Mouse (Mus musculus) cerebellum, postnatal 25 days (tissue): Measurements from ENCODE around the gene Hdgfl3.

ENCODE experiments used
- DNase-seq, 2 experiments: peaks; one replicate each; pipeline ENCODE4 v3.0.0; 2021; ENCODE audit warnings: mixed read lengths in 2 of 2

The Hdgfl3 gene

DNA sequence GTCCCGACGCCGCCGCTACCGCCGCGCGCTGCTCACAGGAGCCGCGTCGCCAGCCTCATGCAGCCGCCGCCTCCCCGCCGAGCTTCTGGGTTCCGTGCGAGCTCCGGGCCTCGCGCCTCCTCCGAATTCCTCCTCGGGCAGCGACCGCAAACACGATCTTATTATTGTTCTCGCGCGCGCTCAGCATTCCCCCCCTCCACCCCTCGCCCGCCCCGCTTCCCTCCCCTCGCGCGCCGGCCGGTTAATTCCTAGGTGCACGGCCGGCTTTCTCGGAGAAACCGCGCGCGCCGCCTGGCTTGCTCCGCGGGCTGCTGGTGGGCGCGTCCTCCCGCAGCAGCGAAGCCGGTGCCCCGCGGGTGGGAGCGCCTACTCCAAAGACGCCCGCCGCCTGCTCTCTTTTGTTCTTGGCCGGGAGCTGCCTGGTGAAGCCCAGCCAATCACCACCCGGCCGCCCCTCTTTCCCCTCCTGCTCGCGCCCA is at the start of gene Hdgfl3:
Gene Hdgfl3 (minus strand): TSS at position 207 of the 479 bp plus-strand sequence.
- peak in 1 of 2 experiments; percentile 91 for DNase-seq

DNA sequence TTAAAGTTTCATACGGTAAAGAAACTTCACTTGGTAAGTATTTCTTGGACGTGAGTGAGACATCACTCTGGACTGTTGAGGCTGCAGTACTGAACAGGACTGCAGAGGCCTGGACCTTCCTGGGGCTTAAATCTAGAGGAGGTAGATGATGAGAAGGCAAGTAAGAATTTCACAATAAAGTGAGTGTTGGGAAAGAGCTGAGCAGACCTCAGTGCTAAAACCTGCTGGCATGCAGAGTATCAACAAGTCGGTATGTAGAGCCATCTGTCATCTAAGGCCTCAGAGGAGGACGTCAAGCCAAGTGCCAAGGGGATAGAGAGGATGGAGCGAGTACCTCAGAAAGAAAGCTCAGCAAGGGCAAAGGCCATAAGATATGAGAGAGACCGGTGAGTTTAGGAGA is 49.4 kb upstream of the Hdgfl3 start:
- DNase-seq, result no peak

DNA sequence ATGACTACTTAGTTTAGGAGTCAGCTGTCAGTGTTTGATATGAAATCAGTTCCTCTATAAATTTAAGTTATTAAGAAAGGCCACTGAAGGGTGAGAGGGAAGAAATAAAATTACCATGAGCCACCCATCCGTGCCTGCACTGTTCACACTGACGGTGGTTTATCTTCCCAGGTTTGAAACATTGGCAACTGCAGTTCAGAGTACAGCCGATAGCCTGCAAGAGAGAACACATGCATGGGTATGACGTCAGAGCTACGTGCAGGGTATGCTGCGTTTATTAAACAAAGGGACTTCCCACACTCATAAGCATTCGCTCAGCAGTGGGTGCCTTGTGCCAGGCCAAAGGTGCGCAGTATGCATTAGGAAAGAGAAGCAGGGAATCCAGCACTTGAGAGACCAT is 44.0 kb upstream of the Hdgfl3 start:
- no peak for DNase-seq

DNA sequence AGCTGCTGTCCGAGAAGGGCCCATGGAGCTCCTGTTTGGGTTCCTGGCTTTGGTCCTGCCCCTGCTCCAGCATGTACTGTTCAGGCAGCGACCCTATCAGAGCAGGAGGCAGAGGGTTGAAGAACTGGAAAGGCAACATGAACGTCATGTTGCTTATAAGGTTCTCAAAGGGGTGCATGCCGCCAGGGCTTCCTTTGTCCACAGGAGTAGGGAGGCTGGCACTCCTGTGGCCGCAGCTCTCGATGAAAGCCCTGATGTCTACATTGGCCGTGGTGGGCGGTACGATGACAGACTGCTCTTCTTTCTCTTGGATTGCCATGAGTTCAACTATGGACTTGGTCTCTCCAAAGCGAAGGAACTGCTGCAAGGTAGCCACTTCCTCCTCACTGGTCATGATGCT is 40.3 kb upstream of the Hdgfl3 start:
- no peak for DNase-seq

DNA sequence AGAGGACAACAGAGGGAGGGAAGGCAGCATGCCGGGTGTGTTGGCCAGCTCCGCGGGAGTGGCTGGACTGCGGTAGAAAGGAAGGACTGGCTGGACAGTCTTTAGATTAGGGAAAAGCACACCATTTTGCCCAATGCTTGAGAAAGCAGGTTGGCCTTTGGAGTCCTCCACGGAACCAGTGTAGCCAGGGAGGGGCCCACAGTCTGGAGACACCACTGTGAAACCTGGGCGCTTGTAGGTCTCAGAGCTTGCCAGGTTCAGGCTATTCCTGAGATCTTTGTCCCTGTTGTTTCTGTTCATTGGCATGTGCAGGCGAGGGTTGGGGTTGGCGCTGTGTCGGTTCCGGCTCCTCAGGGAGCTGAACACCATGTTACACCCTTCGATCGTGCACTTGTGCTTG is 39.7 kb upstream of the Hdgfl3 start:
- DNase-seq, result no peak

DNA sequence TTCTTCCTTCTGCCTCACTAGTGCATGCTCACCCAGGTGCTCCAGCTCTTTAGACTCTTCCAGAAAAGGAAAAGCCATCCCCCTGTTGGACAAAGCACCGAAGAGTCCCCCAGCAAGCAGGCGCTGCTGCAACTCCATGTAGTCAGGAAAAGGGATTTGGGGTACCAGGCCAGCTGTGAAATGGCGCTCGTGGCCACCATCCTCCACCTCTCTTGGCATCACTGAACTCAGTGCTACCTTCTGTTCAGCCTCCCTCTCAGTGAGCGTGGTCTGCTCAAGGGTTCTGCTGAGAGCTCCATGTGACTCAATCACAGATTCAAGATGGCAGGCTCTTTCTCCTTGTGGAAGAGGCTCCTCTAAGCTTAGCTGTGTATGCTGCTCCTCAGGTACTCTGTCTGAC is 39.1 kb upstream of the Hdgfl3 start:
- no peak for DNase-seq

DNA sequence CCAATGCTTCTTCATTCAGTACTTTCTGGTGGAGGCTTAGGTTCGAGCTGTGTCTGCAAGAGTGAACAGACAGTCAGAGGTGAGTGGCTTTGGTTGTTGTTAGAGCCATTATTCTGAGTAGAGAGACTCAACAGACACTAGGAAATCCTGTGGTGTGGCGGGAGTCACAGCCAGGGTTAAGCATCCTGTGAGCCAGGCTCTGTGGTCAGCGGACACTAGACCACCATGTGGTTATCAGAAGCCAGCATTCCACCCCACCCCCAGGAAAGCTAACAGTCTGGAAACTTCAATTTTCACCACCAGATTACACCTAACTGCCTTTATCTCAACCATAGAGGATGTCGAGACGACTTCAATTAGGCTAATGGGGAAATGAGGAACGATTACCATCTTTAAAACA is 34.7 kb upstream of the Hdgfl3 start:
- no peak for DNase-seq

DNA sequence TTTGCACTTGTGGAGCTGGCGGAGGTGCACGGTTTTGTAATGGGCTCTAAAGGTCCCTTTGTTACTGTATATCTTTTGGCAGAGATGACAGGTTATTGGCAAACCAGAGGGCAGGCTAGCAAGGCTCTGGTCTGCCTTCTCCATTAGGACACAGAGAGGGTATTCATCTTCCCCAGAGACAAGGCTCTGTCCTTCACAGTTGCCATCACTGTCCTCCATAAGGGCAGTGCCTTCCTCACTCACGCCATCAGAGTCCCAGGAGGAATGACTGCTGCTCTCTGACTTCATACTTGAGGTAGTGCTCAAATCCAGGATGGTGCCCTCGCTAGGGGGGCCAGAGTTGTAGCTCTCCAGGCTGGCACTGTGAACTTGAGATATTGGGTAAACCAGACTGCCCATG is 34.2 kb upstream of the Hdgfl3 start:
- no peak for DNase-seq

DNA sequence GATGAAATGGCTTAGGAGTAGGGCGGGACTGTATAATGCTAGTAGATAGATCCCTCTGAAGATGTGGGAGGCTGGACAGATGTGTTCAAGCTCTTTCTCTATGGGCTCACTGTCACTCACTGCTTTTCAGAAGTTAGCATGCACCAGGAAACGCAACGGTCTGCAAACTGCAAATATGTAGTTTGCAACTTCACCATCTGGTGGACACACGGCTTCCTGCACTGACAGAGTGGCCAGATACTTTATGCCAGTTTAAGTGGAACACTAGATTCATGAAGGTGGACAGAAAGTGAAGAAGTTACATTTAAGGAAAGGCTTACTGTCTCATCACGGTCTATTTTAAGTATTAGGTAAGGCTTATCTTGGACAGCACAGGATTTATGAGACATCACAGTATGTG is 31.9 kb upstream of the Hdgfl3 start:
- no peak for DNase-seq

DNA sequence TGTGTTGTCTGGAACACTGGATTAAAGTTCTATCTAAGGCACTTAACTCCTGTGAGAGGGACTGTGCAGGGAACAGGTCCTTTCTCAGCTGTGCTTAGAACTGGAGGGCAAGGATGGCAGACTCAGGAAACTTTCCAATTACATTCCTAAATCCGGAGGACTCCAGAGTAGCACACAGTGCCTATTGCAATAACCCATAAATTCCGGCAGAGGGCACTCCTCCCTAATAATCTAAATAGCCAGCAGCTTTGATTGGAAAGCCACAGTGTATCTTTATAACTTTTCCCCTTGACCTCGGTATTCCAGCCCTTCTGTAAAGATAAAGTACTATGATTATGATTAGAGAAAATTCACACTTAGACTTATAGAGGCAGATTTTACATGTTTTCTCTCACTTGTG is 25.4 kb upstream of the Hdgfl3 start:
- peak; percentile 14 to 39 for DNase-seq

DNA sequence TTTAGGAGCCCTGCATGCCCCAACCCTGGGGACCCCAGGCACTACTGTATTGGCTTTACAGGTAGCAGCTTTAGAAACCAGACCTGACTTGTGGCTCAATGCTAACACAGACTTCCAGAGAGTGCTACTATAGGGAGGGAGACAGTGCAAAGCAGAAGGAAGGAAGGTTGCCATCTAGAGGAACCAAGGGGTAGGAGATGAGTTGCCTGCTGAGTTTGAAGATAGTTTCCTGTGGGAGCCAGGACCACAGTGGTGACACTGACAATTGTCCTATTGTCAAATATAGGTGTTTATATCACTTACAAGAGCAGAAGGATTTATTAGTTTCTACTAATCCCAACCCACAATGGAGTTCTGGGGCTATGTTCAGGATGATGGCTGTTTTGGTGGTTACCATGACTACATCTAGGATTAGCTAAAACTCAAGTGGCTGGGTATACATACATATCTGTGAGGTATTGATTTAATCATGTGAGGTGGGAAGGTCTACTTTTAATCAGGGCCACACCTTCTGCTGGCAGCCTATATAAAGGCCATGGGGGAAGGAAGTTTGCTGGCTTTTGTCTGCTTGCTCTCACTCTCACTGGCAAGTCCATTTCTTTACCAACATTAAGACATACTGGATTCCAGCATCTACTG is 20.1 kb upstream of the Hdgfl3 start:
- no peak for DNase-seq

DNA sequence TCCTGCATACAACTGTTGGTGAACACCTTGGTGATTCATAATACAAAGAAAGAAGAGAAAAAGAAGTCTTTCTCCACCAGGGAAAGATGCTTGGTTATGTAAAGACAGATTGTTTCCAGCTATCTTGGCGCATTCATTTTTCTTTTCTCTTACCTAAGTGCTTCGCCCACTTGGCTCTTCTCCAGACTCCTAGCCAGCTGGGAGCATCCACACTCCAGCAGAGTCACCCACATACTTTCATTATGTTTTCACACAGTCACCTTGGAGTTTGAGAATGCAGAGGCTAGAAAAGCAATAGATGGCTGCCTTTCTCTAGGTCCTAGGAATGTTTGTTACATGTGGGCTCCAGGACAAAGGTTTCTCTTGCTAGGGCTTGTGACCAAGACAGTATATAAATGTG is 16.2 kb upstream of the Hdgfl3 start:
- no peak for DNase-seq

DNA sequence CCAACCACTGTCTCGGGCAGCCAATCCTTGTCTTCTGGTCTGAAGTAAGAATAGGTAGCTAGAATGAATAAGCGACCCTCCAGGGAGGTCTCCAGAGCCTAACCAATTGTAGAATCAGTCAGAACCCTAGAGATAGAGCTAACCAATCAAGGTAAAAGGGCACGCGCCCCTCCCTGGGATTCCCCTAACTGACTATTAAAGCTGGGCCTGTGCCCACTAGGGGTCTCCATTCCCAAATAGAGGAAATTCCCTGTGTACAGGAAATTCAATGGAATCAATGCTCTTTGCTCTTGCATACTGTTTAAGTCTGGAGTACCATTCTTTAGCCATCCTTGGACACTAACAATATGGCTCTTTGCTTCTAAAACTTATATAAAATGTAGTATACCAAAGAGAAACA is 11.1 kb upstream of the Hdgfl3 start:
- no peak for DNase-seq

DNA sequence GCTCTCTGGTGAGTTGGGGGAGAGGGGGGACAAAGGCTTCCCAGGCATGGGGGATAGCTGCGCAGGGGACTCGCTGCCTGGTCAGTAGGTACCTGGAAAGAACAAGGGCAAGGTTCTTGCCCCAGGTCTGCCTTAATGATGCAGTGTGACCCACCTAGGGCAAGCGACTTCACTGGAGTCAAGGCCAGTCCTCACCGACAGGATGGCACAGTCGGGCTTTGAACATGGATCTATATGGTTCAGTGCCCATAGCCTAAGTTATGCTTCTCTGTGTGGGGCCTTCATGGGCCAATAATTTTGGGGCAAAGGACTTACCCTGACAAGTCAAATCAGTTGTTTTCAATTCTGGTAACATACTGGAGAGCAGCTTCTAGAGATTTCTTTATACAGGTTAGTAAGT is 533 bp upstream of the Hdgfl3 start:
- no peak for DNase-seq

DNA sequence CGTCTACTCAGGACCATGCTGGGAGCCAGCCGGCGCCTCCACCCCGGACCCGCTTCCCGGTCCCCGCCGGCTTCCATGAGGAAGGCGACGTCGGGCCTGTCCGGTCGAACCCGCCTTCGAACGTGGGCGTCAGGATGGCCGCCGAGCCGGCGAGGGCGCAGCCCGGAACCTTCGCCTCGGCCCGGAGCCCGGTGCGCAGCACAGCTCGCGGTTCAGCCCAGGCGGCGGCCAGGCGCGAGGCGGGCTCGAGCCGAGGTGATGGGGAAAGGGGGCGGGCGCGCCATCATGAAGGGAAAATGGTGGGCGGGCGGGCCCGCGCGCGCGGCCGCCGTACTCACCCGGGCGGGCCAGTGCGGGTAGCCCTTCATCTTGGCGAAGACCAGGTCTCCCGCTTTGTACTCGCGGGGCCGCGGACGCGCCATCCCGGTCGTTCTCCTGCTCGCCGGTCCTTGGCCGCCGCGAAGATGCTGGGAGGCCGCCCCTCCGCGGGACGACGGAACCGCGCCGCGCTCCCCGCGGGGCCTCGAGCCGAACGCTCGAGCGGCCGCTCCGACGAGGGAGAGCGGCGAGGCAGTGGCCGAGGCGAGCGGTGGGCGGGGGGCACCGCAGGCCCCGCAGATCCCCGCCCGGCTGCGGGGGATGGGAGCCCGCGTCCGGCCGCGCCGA is 539 bp downstream of the Hdgfl3 start:
- peak; percentile 79 to 82 for DNase-seq

DNA sequence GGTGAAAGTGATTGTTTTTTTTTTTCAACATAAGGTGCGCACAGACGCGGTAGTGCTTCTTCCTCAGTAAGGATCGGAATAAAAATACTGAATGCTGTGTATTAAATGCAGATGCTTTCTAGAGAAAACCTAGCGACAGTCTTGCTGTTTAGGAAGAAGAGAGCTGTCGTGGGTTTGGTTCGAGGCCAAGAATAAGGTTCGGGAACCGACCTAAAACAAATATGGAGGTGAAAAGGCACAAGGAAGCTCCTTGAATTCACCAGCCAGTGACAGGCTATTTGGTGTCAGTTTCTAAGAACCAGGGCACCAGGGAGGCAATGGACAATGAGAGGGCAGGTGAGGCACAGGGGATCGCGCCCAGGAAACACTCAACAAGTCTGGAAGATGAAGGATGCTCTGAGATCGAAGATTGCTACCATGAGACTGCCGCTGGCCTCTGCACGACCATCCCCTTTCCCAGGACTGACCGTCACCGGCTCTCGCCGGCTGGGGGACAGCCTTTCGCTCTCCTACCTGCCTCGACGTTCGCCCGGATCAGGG is 1.1 kb downstream of the Hdgfl3 start:
- DNase-seq, result peak in 1 of 2 experiments; percentile 25

DNA sequence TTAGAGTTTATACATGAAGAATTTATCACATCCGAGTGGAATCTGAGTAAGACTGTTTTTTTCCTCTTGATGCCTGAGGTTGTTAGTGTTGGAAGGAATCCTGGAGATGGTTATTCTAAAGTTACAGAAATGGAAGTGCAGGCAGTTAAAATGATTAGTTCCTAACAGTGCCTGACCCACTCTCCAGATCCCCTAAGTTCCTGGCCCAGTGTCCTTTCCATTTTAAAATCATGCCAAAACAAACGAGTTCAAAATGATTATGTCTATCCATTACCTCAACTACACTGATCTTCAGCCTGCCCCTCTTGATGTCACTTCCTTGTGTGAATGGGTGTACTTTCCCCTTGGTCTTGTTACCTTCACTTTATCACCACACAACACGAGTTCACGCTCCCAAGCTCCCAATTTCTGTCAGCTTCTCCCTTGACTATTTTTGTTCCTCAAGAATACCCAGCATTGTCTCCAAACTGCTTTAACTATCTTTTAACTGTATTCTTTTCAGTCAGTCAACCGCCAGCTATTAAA is 1.7 kb downstream of the Hdgfl3 start:
- no peak for DNase-seq

DNA sequence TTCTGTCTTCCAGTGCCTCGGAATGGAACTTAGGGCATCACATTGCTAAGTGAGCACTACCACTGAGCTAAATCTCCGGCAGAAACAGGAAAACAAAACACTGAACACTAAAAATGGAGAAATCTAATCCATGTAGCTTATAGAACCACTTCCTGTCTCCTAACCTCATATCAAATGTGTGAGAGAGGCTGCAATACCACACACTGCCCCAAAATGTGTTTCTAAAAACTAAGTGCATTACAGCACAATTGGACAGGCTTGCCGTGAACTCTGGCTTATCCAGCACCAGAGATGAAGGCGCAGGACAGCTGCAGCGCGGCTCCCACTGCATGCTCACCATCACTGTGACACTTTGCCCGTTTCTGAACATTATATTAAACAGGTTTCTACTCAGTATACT is 5.3 kb downstream of the Hdgfl3 start:
- no peak for DNase-seq

DNA sequence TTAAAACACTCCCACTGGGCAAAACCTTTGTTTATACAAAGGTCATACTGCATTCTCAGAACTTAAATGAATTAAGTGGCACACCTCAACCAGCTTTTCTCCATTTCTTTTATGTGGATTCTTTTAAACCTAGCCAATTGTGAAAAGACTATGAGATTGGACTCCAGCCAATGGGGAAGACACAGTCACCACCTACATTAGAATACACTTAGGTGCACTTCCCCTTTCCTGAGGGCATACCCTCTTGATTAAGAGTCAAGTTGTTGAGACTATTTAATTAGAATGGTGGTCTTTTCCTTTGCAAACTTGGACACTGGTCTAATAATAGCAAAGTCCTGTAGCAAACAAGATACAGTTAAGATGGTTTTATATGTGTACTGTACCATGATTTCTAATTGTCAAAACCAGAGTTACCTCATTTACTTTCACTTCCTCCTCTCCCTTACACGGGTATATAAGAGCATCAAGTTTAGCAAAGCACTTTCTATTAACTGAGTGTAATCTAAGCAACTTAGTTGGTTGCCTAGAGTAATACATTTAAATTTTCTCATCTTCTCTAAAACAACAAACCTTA is 12.8 kb downstream of the Hdgfl3 start:
- DNase-seq, result no peak

DNA sequence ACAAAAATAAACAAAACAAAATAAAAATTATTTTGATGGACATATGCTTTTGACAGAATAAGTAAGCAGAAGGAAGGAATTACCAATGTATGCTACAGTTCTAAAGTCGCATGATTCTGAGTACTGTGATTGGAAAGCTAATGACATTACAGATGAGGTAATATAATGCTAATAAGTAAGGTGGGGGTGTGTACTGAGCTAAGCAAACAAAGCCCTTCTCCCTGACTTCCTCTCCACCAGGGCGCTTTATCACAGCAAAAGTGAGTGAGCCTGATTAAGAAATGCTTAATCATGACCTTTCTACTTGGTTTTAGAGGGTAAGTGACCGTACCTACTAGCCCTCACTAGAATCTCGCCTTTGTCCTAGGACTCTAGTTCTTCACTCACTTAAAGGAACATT is 14.0 kb downstream of the Hdgfl3 start:
- no peak for DNase-seq

DNA sequence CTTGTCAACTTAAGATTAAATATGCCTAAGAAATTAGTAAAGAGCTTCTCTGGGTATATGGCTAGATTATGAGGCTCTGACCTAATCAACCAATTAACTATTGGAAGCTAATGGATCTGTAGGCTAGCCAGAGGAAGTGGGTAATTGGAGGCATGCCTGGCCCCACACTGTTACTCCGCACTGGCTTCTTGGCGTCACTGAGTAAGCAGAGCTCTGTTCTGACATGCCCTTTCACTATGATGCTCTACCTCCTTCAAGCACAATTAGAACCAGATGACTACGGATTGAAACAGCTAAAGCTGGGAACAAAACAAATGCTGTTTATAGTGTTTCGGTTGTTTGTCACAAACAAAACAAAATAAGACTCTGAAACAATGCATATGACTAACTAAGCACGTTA is 16.0 kb downstream of the Hdgfl3 start:
- peak; percentile 27 to 46 for DNase-seq

DNA sequence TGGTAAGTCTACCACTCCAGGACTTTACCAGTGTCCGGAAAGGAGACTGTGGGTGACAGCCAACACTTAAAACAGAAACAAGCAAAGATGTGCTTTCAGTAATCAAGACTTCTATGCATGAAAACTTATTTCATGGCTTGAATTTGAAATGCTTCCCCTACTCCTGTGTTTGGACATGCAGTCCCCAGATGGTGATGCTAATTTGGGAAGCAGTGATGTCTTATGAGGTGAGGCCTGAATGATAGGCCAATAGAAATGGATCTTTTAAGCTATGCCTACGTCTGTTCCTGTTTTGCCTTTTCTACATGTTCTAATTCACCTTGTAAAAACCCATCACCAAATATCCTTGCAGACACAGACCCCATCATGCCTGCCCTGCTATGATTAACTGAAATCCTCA is 29.3 kb downstream of the Hdgfl3 start:
- no peak for DNase-seq

DNA sequence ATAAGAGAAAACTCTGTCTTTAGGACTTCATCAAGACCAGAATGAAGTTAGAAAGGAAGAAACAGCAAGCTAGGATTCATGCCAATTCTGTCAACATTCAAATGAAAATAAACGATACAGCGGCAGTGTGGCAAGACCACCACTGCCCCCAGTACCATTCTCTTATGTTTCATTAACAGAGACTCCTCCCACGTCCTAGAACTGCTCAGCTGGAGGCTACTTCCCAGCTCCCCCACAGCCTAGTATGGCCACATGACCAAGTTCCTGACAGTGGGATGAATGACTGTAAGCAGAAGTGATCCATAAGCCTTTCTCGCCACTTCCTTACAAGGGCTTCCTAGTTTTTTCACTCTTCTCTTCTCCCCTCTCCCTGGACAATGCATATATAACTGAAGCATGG is 30.2 kb downstream of the Hdgfl3 start:
- DNase-seq, result no peak

DNA sequence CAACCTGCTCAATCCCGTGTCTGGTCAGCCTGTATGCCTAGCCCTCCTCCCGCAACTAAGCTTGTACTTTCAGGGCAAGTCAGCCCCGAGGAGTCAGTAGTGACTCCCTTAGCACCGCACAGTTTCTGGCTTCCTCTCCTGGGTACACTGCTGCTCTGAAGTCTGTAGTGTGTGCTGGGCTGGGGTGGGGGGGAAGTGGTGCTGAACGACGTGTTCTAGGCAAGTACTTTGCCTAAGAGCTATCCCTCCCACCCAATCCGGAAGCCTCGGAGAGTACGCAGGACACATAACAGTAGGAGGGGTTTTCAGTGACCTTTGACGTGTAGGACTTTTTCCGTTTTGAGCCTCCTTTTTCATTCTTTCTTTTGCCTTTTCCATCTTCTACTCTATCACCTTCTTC is 34.9 kb downstream of the Hdgfl3 start:
- DNase-seq, result no peak
